Mouse (Mus musculus) spleen, postnatal 36 days (tissue): ENCODE results near the gene 9230113P08Rik.
"Not testable (repeated sequence)": the region's sequence is repeated elsewhere in the genome, so short reads cannot be mapped to it uniquely, and the experiment has no call there.

Experiments
- DNase-seq, 2 experiments: peaks; one replicate each; pipeline ENCODE4 v3.0.0; 2022; ENCODE audit warnings: low spot score in 2 of 2, mixed read lengths in 1 of 2

The 9230113P08Rik gene

GRCm38 (mm10) chr9:35908123-35908522 lies at the start of gene 9230113P08Rik:
Gene 9230113P08Rik, plus strand, starts transcription at chr9:35908423.
- DNase-seq, result not testable (repeated sequence)

- DNase-seq, result not testable (repeated sequence)
These were observed 15.1 kb upstream of the 9230113P08Rik start for GRCm38 (mm10) chr9:35893112-35893511.

- no peak for DNase-seq
These were observed 3.7 kb upstream of the 9230113P08Rik start for GRCm38 (mm10) chr9:35904494-35904893.

GRCm38 (mm10) chr9:35930817-35931216 lies 22.6 kb downstream of the 9230113P08Rik start:
- DNase-seq, result no peak
